Mouse (Mus musculus): Measurements from ENCODE around the gene Ctr9.

Ctr9 gene

DNA sequence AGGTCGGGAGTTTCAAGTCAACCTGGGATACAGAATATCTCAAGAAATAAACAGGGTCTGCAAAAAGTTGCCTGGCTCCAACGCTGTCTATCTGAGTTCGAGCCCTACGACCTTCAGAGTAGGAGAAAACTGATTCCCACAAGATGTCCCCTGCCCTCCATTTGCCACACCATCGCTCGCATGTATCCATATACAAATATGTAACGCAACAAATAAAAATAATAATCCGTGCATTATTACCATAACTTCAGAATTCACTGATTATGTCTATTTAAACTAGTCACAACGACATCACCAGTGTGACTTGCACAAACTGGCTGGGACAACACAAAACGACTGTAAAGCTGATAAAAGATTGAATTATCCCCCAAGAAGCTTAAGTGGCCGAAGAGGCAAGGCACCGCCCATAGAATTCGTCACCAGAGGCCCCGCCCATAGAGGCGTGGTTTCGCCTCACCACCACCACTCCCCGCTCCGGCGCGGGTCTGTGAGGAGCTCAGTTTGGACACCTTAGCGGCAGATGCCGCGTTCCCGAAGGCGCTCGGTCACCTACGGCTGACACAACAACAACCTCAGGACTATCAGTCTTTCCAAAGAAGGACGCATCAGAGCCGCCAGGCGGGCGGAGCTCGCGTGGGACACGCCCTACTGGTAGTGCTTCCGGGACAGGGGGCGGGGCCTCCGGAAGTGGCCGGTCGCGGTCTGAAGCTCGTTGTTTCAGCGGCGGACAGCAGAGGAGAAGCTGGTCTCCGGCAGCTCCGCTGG is at the start of gene Ctr9:
Gene Ctr9 (plus strand): TSS at position 671 of the 765 bp plus-strand sequence.
- DNase-seq (ENCODE audit: low spot score), result peak; percentile 91

- peak; percentile 27 for DNase-seq (ENCODE audit: low spot score)
Observed at GRCm38 (mm10) chr7:110981036-110981435, 47.7 kb upstream of the Ctr9 start.

- no peak for DNase-seq (ENCODE audit: low spot score)
Observed at GRCm38 (mm10) chr7:110982053-110982705, 46.6 kb upstream of the Ctr9 start, which contains the start of gene Mrvi1. TSS of gene Mrvi1 (minus strand) at chr7:110982461.

DNA sequence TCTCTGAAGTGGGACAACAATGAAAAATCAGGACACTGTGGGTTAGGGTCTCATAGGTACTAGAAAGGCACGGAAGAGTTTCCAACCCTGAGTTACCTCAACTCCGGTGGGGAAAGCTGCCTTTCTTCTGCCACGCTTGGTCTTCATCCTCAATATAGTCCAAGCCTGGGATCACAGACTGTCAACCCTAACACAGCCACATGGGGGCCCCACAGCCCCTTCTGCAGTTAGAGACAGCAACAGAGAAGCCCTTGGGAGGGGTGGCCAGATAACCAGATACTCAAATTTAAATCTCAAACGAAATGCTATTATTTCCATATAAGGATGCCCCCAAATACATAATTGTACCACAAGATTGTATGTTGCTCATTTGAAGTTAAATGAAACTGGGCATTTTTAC is 46.0 kb upstream of the Ctr9 start:
- no peak for DNase-seq (ENCODE audit: low spot score)

GRCm38 (mm10) chr7:110983621-110984020 is 45.1 kb upstream of the Ctr9 start:
- no peak for DNase-seq (ENCODE audit: low spot score)

DNA sequence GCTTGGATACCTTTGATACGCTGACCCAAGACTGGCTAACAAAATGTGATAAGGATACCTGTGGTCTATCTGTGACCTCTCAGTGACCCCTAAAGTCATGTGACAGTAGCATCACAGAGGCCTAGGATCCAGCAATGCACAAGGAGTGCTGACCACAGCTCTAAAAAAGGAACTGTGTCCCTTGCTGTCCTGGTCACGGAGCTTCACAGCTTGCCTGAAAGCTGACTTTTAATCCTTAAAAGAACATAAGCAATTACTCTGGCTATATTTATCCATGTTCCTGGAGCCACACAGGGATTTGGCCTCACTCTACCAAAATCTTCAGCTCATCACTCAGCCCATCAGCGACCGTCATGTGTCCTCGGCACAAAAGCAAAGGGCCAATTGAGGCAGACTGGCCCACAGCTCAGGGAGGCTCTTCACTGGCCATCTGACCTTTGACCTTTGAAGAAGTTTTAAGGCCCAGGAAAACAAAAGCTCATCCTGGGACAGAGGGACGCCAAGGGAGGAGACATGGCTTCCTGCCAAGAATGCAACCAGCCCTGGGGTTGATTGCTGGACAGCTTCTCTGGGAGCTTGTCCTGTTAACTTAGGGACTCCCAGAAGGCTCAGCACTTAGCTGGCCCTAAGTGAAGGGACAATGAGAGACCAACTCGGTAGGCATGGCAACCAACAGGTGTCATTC is 43.0 kb upstream of the Ctr9 start:
- no peak for DNase-seq (ENCODE audit: low spot score)

DNA sequence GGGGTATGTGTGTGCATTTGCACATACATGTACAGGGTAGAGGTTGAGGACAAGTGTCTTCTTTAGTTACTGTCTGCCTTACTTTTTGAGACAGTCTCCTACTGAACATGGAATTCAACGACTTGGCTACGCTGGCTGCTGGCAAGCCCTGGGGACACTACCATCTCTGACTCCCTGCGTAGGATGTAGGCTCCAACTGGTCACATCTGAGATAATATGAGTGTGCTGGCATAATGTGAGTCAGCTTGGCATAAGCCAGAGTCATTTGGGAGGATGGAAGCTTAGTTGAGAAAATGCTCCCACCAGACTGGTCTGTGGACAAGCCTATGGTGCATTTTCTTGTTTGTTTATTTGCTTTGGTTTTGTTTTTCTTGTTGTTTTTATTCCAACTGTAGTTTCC is 40.7 kb upstream of the Ctr9 start:
- DNase-seq (ENCODE audit: low spot score), result no peak

GRCm38 (mm10) chr7:110989286-110989879 is 39.4 kb upstream of the Ctr9 start:
- no peak for DNase-seq (ENCODE audit: low spot score)

GRCm38 (mm10) chr7:110990356-110991220 is 38.2 kb upstream of the Ctr9 start:
- no peak for DNase-seq (ENCODE audit: low spot score)

DNA sequence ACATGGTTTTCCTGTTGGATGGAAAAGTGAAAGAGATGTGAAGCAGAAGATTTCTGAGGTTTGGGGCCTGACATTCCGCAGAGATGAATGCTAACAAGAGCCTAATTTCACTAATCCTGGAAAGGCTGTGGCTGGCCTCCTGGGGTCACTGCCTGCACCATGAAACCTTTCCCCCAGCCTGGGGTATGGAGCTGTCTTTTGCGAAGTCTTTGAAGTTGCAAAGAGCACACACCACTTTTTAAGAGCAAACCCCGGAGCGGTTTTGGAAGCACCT is 37.6 kb upstream of the Ctr9 start:
- DNase-seq (ENCODE audit: low spot score), result no peak

DNA sequence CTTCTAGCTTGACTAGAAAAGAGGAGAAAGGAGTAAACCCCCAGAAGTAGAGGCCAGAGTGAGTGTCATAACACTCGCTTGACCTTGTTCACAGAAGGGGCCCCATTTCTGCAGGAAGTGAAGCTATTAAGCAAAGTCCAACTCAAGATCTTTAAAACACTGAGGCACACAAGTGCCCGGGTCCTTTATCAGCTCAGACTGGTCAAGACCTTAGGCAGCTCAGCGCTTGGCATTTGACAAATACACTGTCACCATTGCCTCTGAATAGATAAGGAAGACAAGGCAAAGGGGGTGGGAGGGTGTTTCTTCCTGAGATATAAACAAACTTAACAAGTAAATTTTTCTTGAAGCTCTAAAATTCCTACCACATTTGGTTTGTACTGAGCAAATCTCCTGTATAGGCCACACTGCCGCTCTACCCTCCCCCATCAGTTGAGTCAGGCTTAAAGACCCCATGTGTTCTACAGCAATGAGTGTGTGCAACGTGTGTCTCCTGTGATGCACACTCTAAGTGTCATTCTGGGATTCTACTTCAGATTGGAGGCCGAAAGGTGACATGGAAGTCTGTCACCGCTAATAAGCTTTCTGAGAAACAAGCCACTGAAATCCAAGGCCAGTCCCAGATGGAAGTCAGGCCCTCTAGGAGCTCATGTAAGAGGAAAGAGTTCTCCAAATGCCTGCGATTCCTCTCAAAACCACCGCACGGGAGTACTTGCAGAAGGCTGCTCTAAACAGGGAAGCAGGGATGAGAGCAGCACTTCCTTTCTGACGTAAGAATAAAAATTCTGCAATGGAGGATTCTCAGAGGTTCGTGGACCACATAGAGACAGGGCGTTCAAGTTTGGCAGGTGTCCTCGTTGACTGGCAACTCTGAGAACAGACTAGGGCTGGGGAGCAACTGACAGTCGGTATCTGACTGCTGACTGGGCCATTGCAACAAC is 29.6 kb upstream of the Ctr9 start:
- no peak for DNase-seq (ENCODE audit: low spot score)

DNA sequence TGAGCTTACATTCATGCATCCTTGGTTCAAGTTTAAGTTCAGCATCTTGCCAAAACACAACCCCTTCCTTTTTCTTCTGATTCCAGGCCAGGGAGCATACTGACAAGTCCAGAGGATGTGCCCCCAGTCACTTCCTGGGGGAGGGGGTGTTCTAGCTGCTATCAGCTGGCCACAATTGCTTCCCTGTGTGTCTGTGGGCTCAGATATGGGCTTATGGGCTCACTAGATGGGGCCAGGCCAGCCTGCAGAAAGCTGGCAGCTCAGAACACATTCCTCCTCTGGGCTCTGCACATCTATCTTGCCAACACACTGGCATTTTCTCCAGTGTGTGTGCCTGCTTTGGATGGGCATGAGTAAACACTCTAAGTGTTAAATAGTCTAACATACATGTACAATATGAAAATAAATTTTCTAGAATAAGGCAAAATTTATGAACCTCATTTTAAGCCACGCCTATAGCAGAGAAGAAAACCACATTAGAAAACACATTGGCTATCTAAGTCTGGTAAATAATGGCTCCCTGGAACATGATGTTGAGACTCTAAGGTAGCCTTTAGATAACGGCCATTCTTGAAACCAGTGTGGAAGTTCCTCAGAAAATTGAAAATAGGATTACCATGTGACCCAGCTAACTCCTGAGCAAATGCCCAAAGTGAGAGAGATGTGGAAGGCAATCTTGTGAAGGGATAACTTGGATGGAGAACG is 24.5 kb upstream of the Ctr9 start:
- DNase-seq (ENCODE audit: low spot score), result no peak

DNA sequence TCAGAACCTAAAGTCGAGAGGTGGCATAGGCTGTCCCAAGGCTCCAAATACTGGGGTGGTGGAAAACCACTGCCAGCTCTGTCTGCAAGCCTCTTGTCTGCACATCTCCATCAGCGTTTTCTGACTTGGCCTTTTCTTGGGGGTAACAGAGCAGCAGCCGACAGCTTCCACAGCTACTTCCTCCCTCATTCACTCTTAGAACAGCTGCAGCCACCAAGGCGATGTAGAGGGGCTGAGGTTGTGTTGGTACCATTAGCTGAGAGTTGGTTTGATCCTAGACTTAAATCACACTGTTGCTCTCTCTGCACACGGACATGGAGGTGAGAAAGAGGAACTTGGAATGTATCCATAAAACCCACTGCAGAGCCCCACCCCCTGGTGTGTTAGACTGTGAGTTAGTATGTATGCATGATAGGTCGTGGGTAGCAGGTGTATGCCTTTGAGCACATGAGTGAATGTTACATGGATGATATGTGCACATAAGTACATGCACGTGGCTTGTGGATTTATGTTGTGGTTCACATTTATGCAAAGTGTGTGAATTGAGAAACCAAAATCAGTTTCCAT is 14.6 kb upstream of the Ctr9 start:
- DNase-seq (ENCODE audit: low spot score), result no peak

GRCm38 (mm10) chr7:111014893-111015292 is 13.9 kb upstream of the Ctr9 start:
- peak; percentile 91 for DNase-seq (ENCODE audit: low spot score)

DNA sequence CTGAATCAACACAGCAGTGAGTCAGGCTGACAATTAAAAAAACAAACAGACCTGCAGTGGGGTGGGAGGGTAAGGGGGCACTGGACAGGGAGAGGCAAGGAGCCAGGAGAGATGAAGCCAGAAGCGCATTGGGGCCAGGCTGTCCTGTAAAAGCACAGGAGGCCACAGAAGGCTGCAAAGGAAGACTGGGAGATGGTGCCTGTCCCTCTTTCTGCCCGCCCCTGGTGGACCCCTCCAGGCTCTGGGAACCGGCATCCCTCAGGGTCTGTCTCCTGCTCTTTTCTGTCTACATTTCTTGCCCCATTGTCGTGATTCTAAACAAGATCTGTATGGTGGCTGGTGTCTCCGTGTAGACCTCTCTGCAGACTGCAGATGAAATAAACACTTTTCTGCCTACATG is 13.0 kb upstream of the Ctr9 start:
- no peak for DNase-seq (ENCODE audit: low spot score)

GRCm38 (mm10) chr7:111016921-111017320 is 11.8 kb upstream of the Ctr9 start:
- DNase-seq (ENCODE audit: low spot score), result no peak

DNA sequence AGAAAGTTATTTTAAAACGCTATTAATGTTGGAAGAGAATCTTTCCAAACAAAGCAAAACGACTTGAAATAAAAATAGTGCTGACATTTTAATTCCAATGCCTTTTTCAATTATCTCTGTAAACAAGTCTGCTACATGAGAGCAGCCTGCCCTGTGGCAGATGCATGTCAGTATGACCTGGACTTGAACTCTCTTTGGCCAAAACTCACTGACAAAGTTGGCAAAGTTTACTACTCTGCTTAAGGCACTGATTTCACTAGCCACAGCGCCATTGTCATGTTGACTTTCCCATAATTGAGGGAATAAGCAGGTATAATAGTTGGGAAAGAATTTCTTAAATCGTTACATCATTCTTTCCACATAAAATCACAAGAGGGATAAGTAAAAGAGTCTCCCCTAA is 7.9 kb upstream of the Ctr9 start:
- no peak for DNase-seq (ENCODE audit: low spot score)

DNA sequence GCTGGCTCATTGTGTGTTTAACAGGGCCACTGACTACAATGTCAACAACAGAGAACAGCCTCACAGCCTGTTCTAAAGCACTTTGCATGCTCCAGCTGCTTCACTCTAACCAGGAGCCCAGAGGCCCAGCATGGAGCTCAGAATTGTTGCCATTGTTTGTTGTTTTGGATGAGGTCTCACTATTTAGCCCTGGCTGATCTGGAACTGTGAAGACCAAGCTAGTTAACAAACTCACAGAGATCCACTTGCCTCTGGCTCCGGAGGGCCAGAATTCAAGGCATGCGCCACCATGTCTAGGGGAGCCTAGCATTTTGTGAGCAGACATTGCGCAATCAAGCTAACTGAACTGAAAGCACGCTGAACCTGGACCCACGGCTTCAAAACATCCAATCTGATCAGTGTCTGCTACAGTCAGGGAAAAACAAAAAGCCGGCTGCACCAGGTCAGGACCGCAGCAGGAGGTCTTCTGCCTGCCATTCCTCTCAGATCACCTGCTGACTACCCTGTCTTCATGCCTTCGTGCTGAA is 4.6 kb upstream of the Ctr9 start:
- DNase-seq (ENCODE audit: low spot score), result peak; percentile 44

DNA sequence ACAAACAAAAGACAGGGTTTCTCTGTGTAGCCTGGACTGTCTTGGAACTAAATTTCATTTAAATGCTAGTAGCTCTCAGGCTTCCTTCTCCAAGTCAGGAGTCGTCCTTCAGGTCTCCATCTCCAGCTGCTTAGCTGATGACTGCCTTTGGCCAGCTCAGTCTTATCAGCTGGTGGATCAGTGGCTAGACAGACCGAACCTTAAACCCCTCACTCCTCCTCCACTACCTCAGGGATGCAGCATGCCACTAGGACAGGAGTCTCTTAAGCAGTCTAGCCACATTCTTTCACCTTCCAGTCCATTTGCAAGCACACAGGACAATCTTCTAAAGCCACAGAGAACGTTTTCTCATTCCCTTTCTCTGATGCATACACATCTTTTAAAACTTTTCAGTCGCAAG is 3.8 kb upstream of the Ctr9 start:
- DNase-seq (ENCODE audit: low spot score), result no peak
